Mouse (Mus musculus): ENCODE data around the gene S1pr4. TPM values are rescaled to one million over a fixed set of nuclear protein-coding genes. Genes with fewer than 3 reads are reported as not detected.

S1pr4 gene
- total and polyA plus RNA-seq, 3 experiments = 0.81 to 3.1 (median 1.1) TPM

DNA sequence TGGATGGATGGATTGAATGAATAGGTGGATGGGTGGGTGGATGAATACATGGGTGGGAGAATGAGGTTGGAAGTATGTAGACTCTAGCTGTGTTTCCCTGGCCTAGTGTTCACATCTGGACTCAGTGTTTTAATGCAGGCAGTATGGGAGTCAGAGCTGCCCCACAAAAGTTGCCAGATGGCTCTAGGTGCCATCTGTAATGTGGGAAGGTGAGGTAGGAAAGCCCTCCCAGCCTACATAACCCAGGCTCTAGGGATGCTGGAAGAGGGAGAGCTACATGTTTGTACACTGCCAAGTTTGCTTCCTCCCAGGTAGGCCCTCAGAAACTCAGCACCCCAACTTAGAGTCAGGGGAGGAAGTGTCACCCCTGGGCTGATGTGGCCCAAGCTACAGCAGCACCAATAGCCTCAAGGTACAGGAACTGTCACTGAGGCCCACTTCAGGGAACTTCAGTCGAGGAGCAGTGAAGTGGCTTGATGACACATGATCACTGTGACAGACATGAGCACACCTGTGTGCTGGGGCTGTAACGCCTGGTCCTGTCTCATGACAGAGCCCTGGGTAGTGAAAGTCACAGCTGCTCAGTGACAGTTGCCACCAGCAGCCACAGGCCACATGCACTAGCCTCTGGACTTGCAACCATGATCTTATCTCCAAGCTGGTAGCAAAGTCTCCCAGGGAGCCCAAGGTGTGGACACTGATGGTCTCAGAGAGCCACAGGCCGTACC, 38.6 kb upstream of the S1pr4 start:
- Histone ChIP-seq H3K9ac (ENCODE audit: low read depth, low read length) (no peak overlapping the region), H3K36me3 (ENCODE audit: control insufficient read depth, insufficient read depth, low read length) (no peaks in the 10 kb centered on the region), H3K27me3 (ENCODE audit: control insufficient read depth, insufficient read depth, low read length) (no peaks in the 10 kb centered on the region), H3K27ac (no peak overlapping the region), H3K4me3 (no peak overlapping the region), H3K4me1 (ENCODE audit: control insufficient read depth, insufficient read depth, low read length) (peaks cover 32% of the 10 kb centered on the region), H3K79me2 (replicated peaks; ENCODE audit: control insufficient read depth, insufficient read depth, low read length) (peaks cover 19% of the 10 kb centered on the region)
- WGBS = 76% methylated on average over 3 of the region's 3 CpGs
- intact Hi-C loops (cut with DNase I) = no loop called here
- no peak for DNase-seq
- no peak for TF ChIP-seq CTCF (IDR thresholded peaks at IDR 0.05)
- TF ChIP-seq POLR2A (IDR thresholded peaks at IDR 0.05; ENCODE audit: insufficient read depth, low read depth, low read length) = no peak
- no peak for TF ChIP-seq EP300 (IDR thresholded peaks at IDR 0.05; ENCODE audit: insufficient read depth, low read depth, low read length)

DNA sequence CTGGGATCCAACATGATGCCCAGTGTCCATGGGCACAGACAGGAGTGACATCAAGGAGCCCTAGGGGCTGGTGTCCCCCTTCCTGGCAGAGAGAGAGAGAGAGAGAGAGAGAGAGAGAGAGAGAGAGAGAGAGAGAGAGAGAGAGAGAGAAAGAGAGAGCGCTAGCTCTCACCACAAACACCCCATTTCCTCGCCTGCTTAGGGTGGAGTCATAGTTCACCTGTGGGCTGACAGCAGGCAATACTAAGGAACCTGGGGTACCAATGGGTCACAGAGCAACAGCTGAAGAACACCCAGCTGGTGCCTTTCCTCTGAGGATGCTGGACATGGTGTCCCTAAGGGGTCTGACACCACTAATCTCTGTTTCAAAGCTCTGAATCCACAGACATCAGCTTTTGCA, 37.5 kb upstream of the S1pr4 start:
- Histone ChIP-seq H3K4me3 (no peak overlapping the region), H3K36me3 (ENCODE audit: control insufficient read depth, insufficient read depth, low read length) (no peaks in the 10 kb centered on the region), H3K79me2 (replicated peaks; ENCODE audit: control insufficient read depth, insufficient read depth, low read length) (peaks cover 19% of the 10 kb centered on the region), H3K9ac (ENCODE audit: low read depth, low read length) (no peak overlapping the region), H3K27me3 (ENCODE audit: control insufficient read depth, insufficient read depth, low read length) (no peaks in the 10 kb centered on the region), H3K4me1 (ENCODE audit: control insufficient read depth, insufficient read depth, low read length) (peaks cover 24% of the 10 kb centered on the region), H3K27ac (no peak overlapping the region)
- intact Hi-C loops (cut with DNase I) = no loop called here
- WGBS = 89% methylated on average over 2 of the region's 2 CpGs
- no peak for TF ChIP-seq EP300 (IDR thresholded peaks at IDR 0.05; ENCODE audit: insufficient read depth, low read depth, low read length)
- no peak for TF ChIP-seq POLR2A (IDR thresholded peaks at IDR 0.05; ENCODE audit: insufficient read depth, low read depth, low read length)
- no peak for TF ChIP-seq CTCF (IDR thresholded peaks at IDR 0.05)
- no peak for DNase-seq

DNA sequence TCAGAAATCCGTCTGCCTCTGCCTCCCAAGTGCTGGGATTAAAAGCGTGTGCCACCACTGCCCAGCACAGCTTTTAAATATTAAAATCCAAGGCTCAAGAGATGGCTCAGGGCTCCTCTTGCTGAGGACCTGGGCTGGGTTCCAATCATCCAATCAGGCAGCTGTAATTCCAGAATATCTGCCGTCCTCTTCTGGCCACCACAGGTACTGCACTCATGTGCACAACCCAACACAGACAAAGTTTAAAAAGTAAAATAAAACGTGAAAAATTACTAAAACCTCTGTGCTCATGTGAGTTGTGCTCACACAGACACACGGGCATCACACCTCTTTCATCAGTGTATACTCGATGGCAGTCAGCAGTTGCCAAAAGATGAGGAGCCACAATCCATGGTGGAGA, 36.8 kb upstream of the S1pr4 start:
- 75% methylated on average over 6 of the region's 6 CpGs for WGBS
- Histone ChIP-seq H3K36me3 (ENCODE audit: control insufficient read depth, insufficient read depth, low read length) (no peaks in the 10 kb centered on the region), H3K4me3 (no peak overlapping the region), H3K27me3 (ENCODE audit: control insufficient read depth, insufficient read depth, low read length) (no peaks in the 10 kb centered on the region), H3K4me1 (ENCODE audit: control insufficient read depth, insufficient read depth, low read length) (peaks cover 18% of the 10 kb centered on the region), H3K79me2 (replicated peaks; ENCODE audit: control insufficient read depth, insufficient read depth, low read length) (peaks cover 19% of the 10 kb centered on the region), H3K27ac (no peak overlapping the region), H3K9ac (ENCODE audit: low read depth, low read length) (no peak overlapping the region)
- no peak for DNase-seq
- intact Hi-C loops (cut with DNase I) = no loop called here
- TF ChIP-seq POLR2A (IDR thresholded peaks at IDR 0.05; ENCODE audit: insufficient read depth, low read depth, low read length) (no peak), EP300 (IDR thresholded peaks at IDR 0.05; ENCODE audit: insufficient read depth, low read depth, low read length) (no peak), CTCF (IDR thresholded peaks at IDR 0.05) (peak; percentile 75)

DNA sequence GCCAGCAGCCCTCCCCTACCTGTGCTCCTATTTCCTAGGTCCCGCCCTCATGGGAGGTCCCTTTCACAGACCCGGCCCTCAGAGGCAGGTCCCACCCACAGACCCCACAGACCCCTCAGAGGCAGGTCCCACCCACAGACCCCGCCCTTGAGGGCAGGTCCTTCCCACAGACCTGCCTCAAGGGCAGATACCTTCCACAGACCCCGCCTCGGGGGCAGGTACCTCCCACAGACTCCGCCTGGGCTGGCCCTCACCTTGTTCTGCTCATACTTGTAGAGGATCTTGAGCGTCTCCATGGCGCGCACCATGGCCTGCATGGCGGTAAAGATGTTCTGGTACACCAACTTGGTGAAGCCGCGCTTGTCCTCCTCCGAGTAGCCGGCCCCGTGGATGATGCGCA, 34.9 kb upstream of the S1pr4 start:
- peaks cover 6% of the 10 kb centered on the region for H3K4me1 ChIP-seq (ENCODE audit: control insufficient read depth, insufficient read depth, low read length)
- 82% methylated on average over 16 of the region's 16 CpGs for WGBS
- H3K79me2 ChIP-seq (replicated peaks; ENCODE audit: control insufficient read depth, insufficient read depth, low read length) = peaks cover 17% of the 10 kb centered on the region
- no peaks in the 10 kb centered on the region for H3K27me3 ChIP-seq (ENCODE audit: control insufficient read depth, insufficient read depth, low read length)
- H3K36me3 ChIP-seq (ENCODE audit: control insufficient read depth, insufficient read depth, low read length) = no peaks in the 10 kb centered on the region
- H3K9ac ChIP-seq (ENCODE audit: low read depth, low read length) = no peak overlapping the region
- TF ChIP-seq EP300 (IDR thresholded peaks at IDR 0.05; ENCODE audit: insufficient read depth, low read depth, low read length) (no peak), CTCF (IDR thresholded peaks at IDR 0.05) (no peak), POLR2A (IDR thresholded peaks at IDR 0.05; ENCODE audit: insufficient read depth, low read depth, low read length) (no peak)
- intact Hi-C loops (cut with DNase I) = no loop called here
- H3K4me3 ChIP-seq = no peak overlapping the region
- H3K27ac ChIP-seq = no peak overlapping the region
- no peak for DNase-seq

DNA sequence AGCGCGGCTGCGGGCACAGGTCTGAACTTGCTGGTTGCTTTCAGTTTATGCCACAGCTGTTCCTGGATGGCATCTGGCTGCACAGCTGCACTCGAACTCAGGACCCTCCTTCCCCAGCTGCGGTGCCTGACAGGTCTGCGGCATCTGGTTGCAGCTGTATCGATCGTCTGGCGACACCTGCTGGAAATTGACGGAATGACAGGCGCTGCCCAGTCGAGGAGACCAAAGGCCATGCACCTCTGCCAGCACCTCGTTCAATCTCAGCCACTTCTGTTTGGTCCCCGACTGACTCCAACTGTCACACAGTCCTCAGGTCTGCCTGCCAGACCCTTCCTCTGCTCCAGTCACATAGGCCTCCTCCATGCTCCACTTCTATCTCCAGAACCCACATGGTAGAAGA, 26.8 kb upstream of the S1pr4 start:
- H3K27ac ChIP-seq = no peak overlapping the region
- no peaks in the 10 kb centered on the region for H3K27me3 ChIP-seq (ENCODE audit: control insufficient read depth, insufficient read depth, low read length)
- peaks cover 2% of the 10 kb centered on the region for H3K4me1 ChIP-seq (ENCODE audit: control insufficient read depth, insufficient read depth, low read length)
- H3K36me3 ChIP-seq (ENCODE audit: control insufficient read depth, insufficient read depth, low read length) = no peaks in the 10 kb centered on the region
- 11% methylated on average over 14 of the region's 14 CpGs for WGBS
- no peak for TF ChIP-seq POLR2A (IDR thresholded peaks at IDR 0.05; ENCODE audit: insufficient read depth, low read depth, low read length)
- TF ChIP-seq CTCF (IDR thresholded peaks at IDR 0.05) = peak; percentile 100
- TF ChIP-seq EP300 (IDR thresholded peaks at IDR 0.05; ENCODE audit: insufficient read depth, low read depth, low read length) = peak; percentile 93
- no peaks in the 10 kb centered on the region for H3K79me2 ChIP-seq (replicated peaks; ENCODE audit: control insufficient read depth, insufficient read depth, low read length)
- H3K4me3 ChIP-seq = no peak overlapping the region
- H3K9ac ChIP-seq (ENCODE audit: low read depth, low read length) = no peak overlapping the region
- peak; percentile 82 to 93 for DNase-seq
- intact Hi-C loops (cut with DNase I) = loop anchor here (1.0 to 2.0 kb wide), 3 partner anchors 24 to 78 kb away; no protein-coding TSS in a partner anchor

DNA sequence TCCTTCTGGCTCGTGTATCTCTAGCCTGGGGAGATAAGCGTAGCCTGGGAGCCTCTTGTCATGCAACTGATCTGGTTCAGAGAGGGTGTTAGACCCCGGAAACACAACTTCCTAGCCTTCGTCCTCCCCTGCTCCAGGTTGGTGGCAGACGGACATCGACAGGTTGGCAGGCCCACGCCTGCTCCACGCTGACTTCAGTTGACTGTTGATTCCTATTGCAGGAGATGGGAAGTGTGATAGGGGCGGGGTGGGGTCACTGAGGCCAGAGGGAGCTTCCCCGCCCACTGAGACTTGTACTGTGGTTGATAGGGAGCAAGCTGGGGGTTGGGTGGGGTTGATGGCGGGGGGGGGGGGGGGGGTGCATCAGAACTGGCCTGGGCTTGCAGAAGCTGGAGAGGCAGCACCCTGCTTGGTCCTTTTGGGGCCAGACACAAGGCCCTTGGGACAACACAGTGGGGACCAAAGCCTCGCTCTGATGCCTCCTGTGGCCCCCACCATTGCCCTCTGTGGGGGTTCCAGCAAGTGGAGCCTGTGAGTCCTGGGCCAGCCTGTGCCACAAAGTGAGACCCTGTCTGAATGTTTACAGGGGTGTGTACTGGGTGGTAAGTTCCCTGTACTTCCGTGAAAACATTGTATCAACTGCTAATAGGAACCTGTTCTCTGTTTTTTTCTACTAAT, 25.2 kb upstream of the S1pr4 start:
- Histone ChIP-seq H3K9ac (ENCODE audit: low read depth, low read length) (no peak overlapping the region), H3K4me3 (no peak overlapping the region), H3K4me1 (ENCODE audit: control insufficient read depth, insufficient read depth, low read length) (peaks cover 2% of the 10 kb centered on the region), H3K36me3 (ENCODE audit: control insufficient read depth, insufficient read depth, low read length) (no peaks in the 10 kb centered on the region), H3K27me3 (ENCODE audit: control insufficient read depth, insufficient read depth, low read length) (no peaks in the 10 kb centered on the region), H3K27ac (no peak overlapping the region; the same call in 1 of the 2 replicates), H3K79me2 (replicated peaks; ENCODE audit: control insufficient read depth, insufficient read depth, low read length) (no peaks in the 10 kb centered on the region)
- TF ChIP-seq POLR2A (IDR thresholded peaks at IDR 0.05; ENCODE audit: insufficient read depth, low read depth, low read length) = no peak
- TF ChIP-seq EP300 (IDR thresholded peaks at IDR 0.05; ENCODE audit: insufficient read depth, low read depth, low read length) = no peak
- TF ChIP-seq CTCF (IDR thresholded peaks at IDR 0.05) = no peak
- 40% methylated on average over 13 of the region's 13 CpGs for WGBS
- intact Hi-C loops (cut with DNase I) = no loop called here
- DNase-seq = no peak
